Mouse (Mus musculus) hindbrain, embryonic 13.5 days (tissue): ENCODE measurements around the gene Parp16. TPM values are rescaled to one million over a fixed set of nuclear protein-coding genes. Genes with fewer than 3 reads are reported as not detected.
"Not testable (repeated sequence)": the region's sequence is repeated elsewhere in the genome, so short reads cannot be mapped to it uniquely, and the experiment has no call there.

ENCODE experiments used
- ATAC-seq: fragments of 200-750 bp; cut with Nextera tagmentation; 2 replicates; pipeline ENCODE4 v1.8.0; 2017; ENCODE audit warnings: moderate TSS enrichment; ENCODE audit not compliant: low FRiP score
- H3K27ac ChIP-seq: fragments of 300-500 bp; sonication (generic); 2 replicates; pipeline ENCODE4 v1.5.1; 2015; ENCODE audit warnings: inconsistent platforms, mild to moderate bottlenecking, moderate library complexity
- H3K27me3 ChIP-seq: fragments of 300-500 bp; sonication (generic); 2 replicates; pipeline ENCODE4 v1.6.1; 2015; ENCODE audit warnings: mild to moderate bottlenecking, inconsistent platforms
- H3K36me3 ChIP-seq: fragments of 300-500 bp; sonication (generic); 2 replicates; pipeline ENCODE4 v1.6.1; 2015; ENCODE audit warnings: mild to moderate bottlenecking, inconsistent platforms
- H3K4me1 ChIP-seq: fragments of 300-500 bp; sonication (generic); replicated peaks from 2 replicates; pipeline ENCODE4 v1.6.1; 2015; ENCODE audit warnings: inconsistent platforms
- H3K4me2 ChIP-seq: fragments of 300-500 bp; sonication (generic); 2 replicates; pipeline ENCODE4 v1.6.1; 2015; ENCODE audit warnings: inconsistent platforms, mild to moderate bottlenecking, moderate library complexity
- H3K4me3 ChIP-seq: fragments of 300-500 bp; sonication (generic); 2 replicates; pipeline ENCODE4 v1.5.1; 2015; ENCODE audit warnings: mild to moderate bottlenecking, inconsistent platforms
- H3K9ac ChIP-seq: fragments of 300-500 bp; sonication (generic); 2 replicates; pipeline ENCODE4 v1.6.1; 2015; ENCODE audit warnings: mild to moderate bottlenecking, inconsistent platforms
- H3K9me3 ChIP-seq: fragments of 300-500 bp; sonication (generic); 2 replicates; pipeline ENCODE4 v1.6.1; 2016; ENCODE audit warnings: inconsistent platforms
- WGBS: fragments of 180-500 bp; shearing (Covaris S2); methylation state at CpG from one replicate; pipeline ENCODE4 v1.1.7; 2015; 5-methylcytosine and 5-hydroxymethylcytosine counted together
- polyA plus RNA-seq: library from polyadenylated mRNA; unstranded; fragments of >200 nt; fragmentation: Nextera tagmentation; extraction: Ambion mirVana; gene quantifications from 2 replicates; pipeline ENCODE4 v1.2.1, GENCODE M21; 2015

Gene Parp16
- polyA plus RNA-seq, 1 experiment from 2014 or later = 5.9 TPM

DNA sequence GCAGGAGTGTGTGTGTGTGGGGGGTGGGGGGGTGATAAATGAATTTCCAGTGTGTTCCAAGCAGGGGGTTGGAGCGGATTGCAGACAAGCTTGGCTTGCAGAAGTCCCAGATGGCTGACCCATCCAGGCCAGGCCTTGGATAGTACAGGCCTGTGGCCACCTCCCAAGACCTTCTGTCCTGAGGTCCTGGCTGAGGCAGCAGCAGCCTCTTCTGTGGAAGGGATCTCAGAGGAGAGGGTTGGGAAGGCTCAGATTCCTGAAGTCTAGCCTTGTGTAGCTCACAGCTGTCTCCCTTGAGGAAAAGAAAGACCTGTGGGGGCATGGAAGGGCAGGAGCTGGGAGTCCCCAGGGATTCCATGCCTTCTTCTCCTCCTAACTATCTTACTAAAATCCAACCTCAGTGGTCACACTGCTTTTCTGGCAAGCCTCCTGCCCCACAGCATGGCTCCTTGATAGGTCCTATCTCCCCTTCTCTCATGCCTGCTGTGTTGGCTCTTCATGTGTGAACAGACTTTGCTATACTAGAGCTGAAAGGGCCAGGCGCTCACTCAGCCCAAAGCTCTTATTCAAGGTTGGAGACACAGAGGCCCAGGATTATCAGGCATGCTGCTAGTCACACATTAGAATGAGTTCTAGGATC, 66.6 kb downstream of the Parp16 start:
- ATAC-seq = no peak
- 80% methylated on average over 2 of the region's 2 CpGs for WGBS

DNA sequence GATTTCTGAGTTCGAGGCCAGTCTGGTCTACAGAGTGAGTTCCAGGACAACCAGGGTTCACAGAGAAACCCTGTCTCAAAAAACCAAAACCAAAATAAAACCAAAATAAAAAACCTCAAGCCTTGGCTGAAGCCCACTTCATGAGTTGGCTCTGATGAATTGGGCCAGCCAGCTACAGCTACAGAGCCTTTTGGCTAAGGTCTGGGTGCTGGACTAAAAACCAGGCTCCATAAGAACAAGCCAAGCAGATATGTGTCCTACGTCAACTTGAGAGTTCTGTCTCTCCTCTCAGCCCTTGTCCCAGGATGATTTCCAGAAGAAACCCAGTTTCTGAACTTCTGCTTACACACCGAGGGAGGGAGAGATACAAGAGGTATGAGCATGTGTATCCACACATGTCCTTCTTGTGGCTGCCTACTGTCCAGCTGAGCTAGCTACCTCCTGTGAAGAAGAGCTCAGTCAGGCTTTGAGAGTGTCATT, 67.5 kb downstream of the Parp16 start:
- Histone ChIP-seq H3K4me3 (no peak overlapping the region), H3K36me3 (no peaks in the 10 kb centered on the region), H3K4me1 (peaks cover 24% of the 10 kb centered on the region), H3K9ac (no peak overlapping the region), H3K9me3 (no peaks in the 10 kb centered on the region), H3K27ac (no peak overlapping the region), H3K4me2 (no peak overlapping the region), H3K27me3 (peaks cover 3% of the 10 kb centered on the region; the same call in 1 of the 2 replicates)
- no peak for ATAC-seq
- WGBS = 89% methylated on average over 3 of the region's 3 CpGs

More for the DNA sequence above, 66.6 kb downstream of the Parp16 start:
- Histone ChIP-seq H3K4me2 (no peak overlapping the region), H3K27ac (no peak overlapping the region), H3K27me3 (peaks cover 3% of the 10 kb centered on the region; the same call in 1 of the 2 replicates), H3K4me1 (peaks cover 16% of the 10 kb centered on the region), H3K9ac (no peak overlapping the region), H3K36me3 (no peaks in the 10 kb centered on the region), H3K4me3 (no peak overlapping the region), H3K9me3 (no peaks in the 10 kb centered on the region)

DNA sequence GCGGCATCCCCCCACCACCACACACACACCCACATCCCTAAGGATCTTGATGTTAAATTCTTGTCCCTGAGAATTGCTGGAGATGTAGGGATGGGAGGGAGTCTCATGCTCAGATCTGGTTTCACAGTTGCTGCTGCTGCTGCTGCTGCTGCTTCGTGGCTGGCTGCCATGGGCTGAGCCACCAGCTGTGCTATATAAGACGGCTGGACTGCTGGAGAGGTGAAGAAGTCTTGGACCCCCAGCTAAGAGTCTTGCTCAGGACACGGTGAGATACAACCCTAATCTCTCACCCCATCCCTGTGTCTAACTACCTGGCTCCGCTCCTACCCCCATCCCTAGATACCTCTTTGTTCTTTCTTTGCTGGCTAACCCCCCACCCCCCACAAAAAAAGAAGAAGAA, 69.8 kb downstream of the Parp16 start, which contains the start of gene Cilp:
Gene Cilp (plus strand): TSS at position 222 of the 400 bp plus-strand sequence.
- H3K27ac ChIP-seq = peak within 1 kb of the TSS; percentile 48; the same call in 1 of the 2 replicates
- peaks cover 44% of the 10 kb centered on the region for H3K4me1 ChIP-seq
- H3K9me3 ChIP-seq = no peaks in the 10 kb centered on the region
- WGBS = 53% methylated on average over 5 of the region's 5 CpGs
- no peaks in the 10 kb centered on the region for H3K36me3 ChIP-seq
- peaks cover 3% of the 10 kb centered on the region; the same call in 1 of the 2 replicates for H3K27me3 ChIP-seq
- ATAC-seq = no peak
- H3K9ac ChIP-seq = no peak within 1 kb of the TSS
- H3K4me3 ChIP-seq = no peak within 1 kb of the TSS
- no peak within 1 kb of the TSS for H3K4me2 ChIP-seq

DNA sequence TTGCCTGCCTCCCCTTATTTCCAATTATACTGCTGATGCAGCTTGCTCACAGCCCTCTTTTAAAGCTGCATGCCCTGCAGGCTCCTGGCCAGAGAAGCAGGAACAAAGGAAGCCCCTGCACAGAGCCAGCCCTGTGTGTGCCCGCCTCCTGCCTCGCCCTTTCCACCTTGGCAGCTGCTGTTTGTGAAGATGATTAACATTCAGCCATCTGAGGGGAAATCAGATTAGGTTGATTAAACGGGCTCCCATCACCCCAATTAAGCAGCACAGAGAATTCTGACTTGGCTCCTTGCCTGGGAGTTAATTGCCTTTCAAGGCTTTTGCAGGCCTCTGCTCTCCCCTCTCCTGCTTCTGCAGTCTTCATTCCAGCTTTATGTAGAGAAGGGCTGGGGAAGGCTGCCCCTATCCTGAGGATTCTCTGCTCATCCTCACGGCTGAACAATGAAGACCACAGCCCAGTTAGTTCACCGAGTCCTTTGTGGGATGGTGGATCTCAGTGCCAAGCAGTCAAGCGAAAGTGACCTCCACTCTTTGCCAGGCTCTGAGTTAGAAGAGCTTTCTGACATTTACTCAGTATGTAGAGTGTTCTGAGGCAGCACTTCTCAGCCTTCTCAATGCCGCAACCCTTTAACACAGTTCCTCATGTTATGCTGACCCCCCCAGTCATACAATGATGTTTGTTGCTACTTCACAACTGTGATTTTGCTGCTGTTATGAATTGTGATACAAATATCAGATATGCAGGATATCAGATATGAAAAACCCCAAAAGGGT, 72.8 kb downstream of the Parp16 start:
- 0 out of 2 replicates have a peak overlapping the region, but pooled peaks have one; percentile 7 for H3K9ac ChIP-seq
- H3K4me3 ChIP-seq = no peak overlapping the region
- H3K27me3 ChIP-seq = peaks cover 11% of the 10 kb centered on the region; the same call in 1 of the 2 replicates
- no peak overlapping the region for H3K4me2 ChIP-seq
- H3K36me3 ChIP-seq = no peaks in the 10 kb centered on the region
- peak; percentile 91 for ATAC-seq
- WGBS = 17% methylated on average over 7 of the region's 7 CpGs
- H3K27ac ChIP-seq = peak overlapping the region; percentile 93
- H3K9me3 ChIP-seq = no peaks in the 10 kb centered on the region
- peaks cover 44% of the 10 kb centered on the region for H3K4me1 ChIP-seq

DNA sequence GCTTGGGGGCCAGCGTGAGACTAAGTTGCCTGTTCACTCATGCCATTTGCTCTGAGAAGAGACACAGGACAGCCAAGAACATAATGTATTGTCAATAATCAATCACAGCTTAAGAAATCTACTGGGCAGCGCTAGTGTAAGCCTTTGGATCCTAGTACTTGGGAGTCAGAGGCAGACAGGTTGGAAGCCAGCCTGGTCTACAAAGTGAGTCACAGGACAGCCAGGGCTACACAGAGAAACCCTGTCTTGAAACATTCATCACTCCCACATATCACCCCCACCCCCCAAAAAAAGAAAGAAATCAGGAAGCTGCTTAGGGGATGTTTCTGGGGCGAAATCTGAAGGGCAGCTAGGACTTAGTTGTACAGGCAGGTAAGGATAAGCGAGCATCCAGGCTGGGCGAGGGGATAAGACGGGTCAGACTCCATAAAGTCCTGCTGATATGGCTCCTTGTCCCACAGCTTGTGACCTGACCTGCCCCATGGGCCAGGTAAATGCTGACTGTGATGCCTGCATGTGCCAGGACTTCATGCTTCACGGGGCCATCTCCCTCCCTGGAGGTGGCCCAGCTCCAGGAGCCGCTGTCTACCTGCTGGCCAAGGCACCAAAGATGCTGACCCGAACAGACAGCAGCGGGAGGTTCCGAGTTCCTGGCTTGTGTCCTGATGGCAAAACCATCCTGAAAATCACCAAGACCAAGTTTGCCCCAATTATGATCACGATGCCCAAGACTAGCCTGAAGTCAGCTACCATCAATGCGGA, 78.1 kb downstream of the Parp16 start:
- Histone ChIP-seq H3K27ac (no peak overlapping the region), H3K36me3 (no peaks in the 10 kb centered on the region), H3K9ac (no peak overlapping the region), H3K4me1 (peaks cover 15% of the 10 kb centered on the region), H3K9me3 (no peaks in the 10 kb centered on the region), H3K27me3 (peaks cover 8% of the 10 kb centered on the region; the same call in 1 of the 2 replicates), H3K4me2 (no peak overlapping the region), H3K4me3 (no peak overlapping the region)
- whole genome bisulfite sequencing = 89% methylated on average over 13 of the region's 13 CpGs
- no peak for ATAC-seq

DNA sequence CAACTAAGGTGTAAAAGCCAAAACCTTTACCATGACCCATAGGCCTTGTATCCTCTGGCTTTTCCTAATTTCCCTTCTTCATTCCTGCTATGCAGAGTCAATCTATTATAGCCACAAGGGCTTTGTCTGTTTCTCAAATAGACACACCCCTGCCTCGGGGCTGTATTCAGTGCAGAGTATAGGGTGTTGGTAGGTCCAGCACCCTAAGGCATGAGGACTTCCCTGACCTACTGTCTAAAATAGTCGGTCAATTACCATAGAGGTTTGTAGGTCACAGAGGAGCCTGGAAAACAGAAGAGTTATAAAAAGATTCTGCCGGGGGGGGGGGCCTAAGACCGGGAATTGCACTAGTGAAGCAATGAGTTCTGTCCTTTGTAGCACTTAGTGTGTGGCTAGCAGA, 78.7 kb downstream of the Parp16 start:
- H3K4me2 ChIP-seq = no peak overlapping the region
- no peaks in the 10 kb centered on the region for H3K36me3 ChIP-seq
- no peak overlapping the region for H3K9ac ChIP-seq
- H3K4me3 ChIP-seq = no peak overlapping the region
- peaks cover 8% of the 10 kb centered on the region; the same call in 1 of the 2 replicates for H3K27me3 ChIP-seq
- peaks cover 8% of the 10 kb centered on the region for H3K4me1 ChIP-seq
- no peaks in the 10 kb centered on the region for H3K9me3 ChIP-seq
- 73% methylated on average over 4 of the region's 4 CpGs for whole genome bisulfite sequencing
- no peak for ATAC-seq
- no peak overlapping the region for H3K27ac ChIP-seq

DNA sequence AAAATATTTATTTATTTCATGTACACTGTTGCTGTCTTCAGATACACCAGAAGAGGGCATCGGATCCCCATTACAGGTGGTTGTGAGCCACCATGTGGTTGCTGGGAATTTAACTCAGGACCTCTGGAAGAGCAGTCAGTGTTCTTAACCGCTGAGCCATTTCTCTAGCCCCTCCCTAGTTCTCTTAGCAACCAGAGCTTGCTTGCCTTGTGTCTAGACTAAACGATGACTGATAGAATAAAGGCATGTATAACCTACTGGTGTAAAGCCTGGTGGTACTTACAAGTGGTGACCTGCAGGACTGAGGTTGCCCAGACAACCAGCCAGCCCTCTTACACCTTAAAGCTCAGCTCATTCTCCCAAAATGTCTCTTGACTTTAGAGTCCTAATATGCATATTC, 79.7 kb downstream of the Parp16 start:
- not testable (repeated sequence) for H3K4me2 ChIP-seq, H3K9ac ChIP-seq, H3K9me3 ChIP-seq, H3K36me3 ChIP-seq, H3K27me3 ChIP-seq, H3K27ac ChIP-seq, H3K4me3 ChIP-seq, ATAC-seq, H3K4me1 ChIP-seq
- 72% methylated on average over 3 of the region's 3 CpGs for WGBS

DNA sequence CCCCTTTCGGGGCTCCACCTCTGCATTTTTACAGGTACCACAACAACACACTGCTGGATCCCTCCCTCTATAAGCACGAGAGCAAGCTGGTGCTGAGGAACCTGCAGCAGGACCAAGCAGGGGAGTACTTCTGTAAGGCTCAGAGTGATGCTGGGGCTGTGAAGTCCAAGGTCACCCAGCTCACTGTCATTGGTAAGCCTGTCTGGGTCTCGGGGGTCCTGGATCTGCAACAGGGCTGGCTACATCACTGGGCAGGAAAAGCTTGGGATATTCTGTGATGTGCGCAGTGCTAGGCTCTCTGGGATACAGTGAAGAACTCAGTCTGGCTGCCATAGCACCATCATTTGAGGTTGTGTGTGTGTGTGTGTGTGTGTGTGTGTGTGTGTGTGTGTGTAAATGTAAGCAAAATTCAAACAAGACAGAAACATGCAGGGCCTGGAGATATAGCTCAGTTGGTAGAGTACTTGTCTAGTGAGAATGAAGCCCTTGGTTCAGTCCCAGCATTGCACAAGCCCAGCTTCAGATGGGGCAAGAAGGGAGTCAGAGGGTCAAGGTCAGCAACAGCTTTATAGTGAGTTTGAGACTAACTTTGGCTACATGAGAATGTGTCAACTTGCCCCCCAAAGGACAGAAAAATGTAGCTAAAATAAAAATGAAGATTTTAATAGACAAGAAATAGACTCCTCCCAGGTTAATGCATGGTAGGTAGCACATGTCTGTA, 80.8 kb downstream of the Parp16 start:
- Histone ChIP-seq H3K27me3 (0 out of 2 replicates have a peak, but pooled peaks cover 2% of the 10 kb centered on the region), H3K36me3 (no peaks in the 10 kb centered on the region), H3K4me3 (no peak overlapping the region), H3K27ac (no peak overlapping the region), H3K9me3 (no peaks in the 10 kb centered on the region), H3K9ac (no peak overlapping the region), H3K4me1 (no peaks in the 10 kb centered on the region), H3K4me2 (no peak overlapping the region)
- no peak for ATAC-seq
- 83% methylated on average over 4 of the region's 4 CpGs for WGBS

DNA sequence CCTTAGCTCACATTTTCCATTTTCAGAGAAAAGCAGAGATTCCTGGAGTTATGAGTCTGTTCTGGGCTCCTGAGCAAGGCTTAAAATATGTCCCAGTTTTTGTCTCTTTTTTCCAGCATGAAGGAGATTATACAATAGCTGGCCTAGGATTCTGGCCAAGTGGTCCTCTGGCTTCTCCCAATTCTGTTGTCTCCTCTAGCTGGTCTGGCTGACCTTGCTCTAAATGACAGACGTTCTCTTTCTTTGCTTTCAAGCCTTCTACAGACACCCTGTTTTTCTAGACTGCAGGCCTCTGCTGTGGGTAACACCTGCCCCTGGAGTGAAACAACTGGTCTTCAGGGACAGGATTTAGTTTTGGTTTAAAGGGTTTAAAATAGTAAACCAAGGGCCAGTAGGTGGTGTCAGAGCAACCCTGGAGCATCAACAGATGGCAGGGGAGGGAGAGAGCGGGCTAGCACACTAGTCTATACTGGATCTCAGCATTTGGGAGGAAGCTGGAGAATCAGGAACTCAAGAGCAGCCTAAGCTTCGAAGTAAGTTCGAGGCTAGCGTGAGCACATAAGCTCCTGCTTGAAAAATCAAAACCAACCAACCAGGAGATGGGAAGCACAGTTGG, 86.5 kb downstream of the Parp16 start:
- no peaks in the 10 kb centered on the region for H3K4me1 ChIP-seq
- 77% methylated on average over 5 of the region's 5 CpGs for WGBS
- no peak for ATAC-seq
- H3K4me2 ChIP-seq = no peak overlapping the region
- H3K36me3 ChIP-seq = no peaks in the 10 kb centered on the region
- H3K27me3 ChIP-seq = no peaks in the 10 kb centered on the region
- H3K9me3 ChIP-seq = no peaks in the 10 kb centered on the region
- H3K4me3 ChIP-seq = no peak overlapping the region
- no peak overlapping the region for H3K27ac ChIP-seq
- H3K9ac ChIP-seq = 0 out of 2 replicates have a peak overlapping the region, but pooled peaks have one; percentile 25

DNA sequence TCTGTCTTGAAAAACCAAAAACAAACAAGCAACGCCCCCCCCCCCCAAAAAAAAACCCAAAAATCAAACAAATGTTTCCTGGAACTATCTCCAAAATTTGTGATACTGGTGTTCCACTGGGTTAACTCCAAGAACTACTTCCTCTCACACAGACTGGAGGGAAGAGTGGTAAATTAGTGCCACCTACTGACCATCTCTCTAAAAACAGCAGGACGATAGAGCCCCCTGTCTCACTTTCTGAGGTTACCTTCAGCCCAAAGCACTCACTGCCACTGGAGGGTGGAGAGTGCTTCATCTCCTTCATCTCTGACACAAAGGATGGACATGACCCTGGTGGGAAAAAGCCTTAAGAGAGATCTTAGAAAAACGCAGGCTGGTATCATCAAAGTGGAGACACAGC, 88.1 kb downstream of the Parp16 start:
- Histone ChIP-seq H3K27me3 (no peaks in the 10 kb centered on the region), H3K36me3 (no peaks in the 10 kb centered on the region), H3K4me1 (no peaks in the 10 kb centered on the region), H3K9ac (no peak overlapping the region), H3K4me2 (no peak overlapping the region), H3K27ac (no peak overlapping the region), H3K4me3 (no peak overlapping the region), H3K9me3 (no peaks in the 10 kb centered on the region)
- WGBS = 3% methylated on average over 3 of the region's 3 CpGs
- no peak for ATAC-seq

DNA sequence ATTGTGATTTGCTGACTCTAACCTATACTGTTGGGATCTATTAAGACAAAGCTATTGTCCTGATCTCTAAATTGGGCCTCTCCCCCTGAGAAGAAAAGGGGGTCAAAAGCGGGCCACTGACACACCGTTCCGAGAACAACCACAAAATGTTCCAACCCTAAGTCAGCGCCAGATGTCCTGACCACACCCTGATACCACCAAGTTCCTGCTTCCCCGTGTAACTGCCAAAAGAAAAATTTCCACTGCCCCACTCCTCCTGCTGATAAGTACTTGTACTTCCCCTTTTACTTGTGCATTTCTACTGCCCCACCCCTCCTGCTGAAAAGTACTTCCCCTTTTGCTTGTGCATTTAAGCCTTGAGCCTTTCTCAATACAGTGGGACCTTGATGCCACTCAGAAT, 93.1 kb downstream of the Parp16 start:
- not testable (repeated sequence) for H3K27me3 ChIP-seq, H3K4me3 ChIP-seq, H3K36me3 ChIP-seq, H3K4me1 ChIP-seq, H3K27ac ChIP-seq, H3K4me2 ChIP-seq, H3K9ac ChIP-seq, H3K9me3 ChIP-seq, ATAC-seq
- WGBS = 83% methylated on average over 5 of the region's 5 CpGs
